Mouse (Mus musculus) cortical plate, adult 2 months (tissue): Measurements from ENCODE around the gene Bmpr1b.

Experiments
- CTCF ChIP-seq: fragments of 200-500 bp; IDR thresholded peaks from 2 replicates; pipeline ENCODE4 v1.5.1; 2011; ENCODE audit warnings: mild to moderate bottlenecking, control low read depth, low read length; ENCODE audit not compliant: insufficient read depth; ENCODE audit errors: extremely low read depth
- POLR2A ChIP-seq: fragments of 200-500 bp; IDR thresholded peaks from 2 replicates; pipeline ENCODE4 v1.6.1; 2011; ENCODE audit warnings: mild to moderate bottlenecking, low read length, control low read depth; ENCODE audit not compliant: insufficient read depth; ENCODE audit errors: extremely low read depth

DNA sequence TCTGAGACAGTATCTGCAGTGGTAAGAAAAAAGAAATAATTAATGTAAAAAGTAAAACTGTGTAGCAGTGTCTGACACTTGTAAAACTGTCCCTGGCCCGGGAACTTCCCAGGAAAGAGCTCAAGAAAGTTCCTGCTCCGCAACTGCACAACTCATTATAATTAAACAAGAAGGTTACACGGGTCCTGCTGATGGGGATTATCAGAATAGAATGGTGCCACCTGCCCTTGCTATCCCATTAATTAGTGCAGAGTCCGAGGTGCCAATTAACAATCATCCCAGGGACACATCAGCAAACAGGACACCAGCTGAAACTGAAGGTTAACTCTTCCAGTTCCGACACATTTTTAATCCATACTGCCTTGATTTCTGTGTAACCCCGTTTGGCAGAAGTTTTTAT lies 216.3 kb downstream of the Bmpr1b start:
- TF ChIP-seq POLR2A: no peak
- TF ChIP-seq CTCF: no peak
